Mouse (Mus musculus): ENCODE results near the gene Pcolce. TPM values are rescaled to one million over a fixed set of nuclear protein-coding genes. Genes with fewer than 3 reads are reported as not detected.

Gene Pcolce
- polyA plus RNA-seq (2014; fragmentation: Nextera tagmentation; extraction: Ambion mirVana) = 120 and 134 TPM in 2 replicates

GRCm38 (mm10) chr5:137613550-137613949 lies at the start of gene Pcolce:
TSS of gene Pcolce (minus strand) at chr5:137613784.
- H3K9ac ChIP-seq (ENCODE audit: low read depth, low read length) = peak within 1 kb of the TSS; percentile 8; the same call in 1 of the 2 replicates
- WGBS (ENCODE audit: insufficient replicate concordance) = 30% methylated on average over 11 of the region's 11 CpGs
- H3K27me3 ChIP-seq (ENCODE audit: control insufficient read depth, insufficient read depth, low read length) = 0 out of 2 replicates have a peak, but pooled peaks cover 2% of the 10 kb centered on the region
- no peak within 1 kb of the TSS for H3K27ac ChIP-seq (ENCODE audit: low read depth, low read length)
- no peak within 1 kb of the TSS for H3K4me3 ChIP-seq (ENCODE audit: low read depth, low read length)
- H3K36me3 ChIP-seq (ENCODE audit: control insufficient read depth, insufficient read depth, low read length) = no peaks in the 10 kb centered on the region
- peaks cover 34% of the 10 kb centered on the region for H3K4me1 ChIP-seq (ENCODE audit: control insufficient read depth, insufficient read depth, low read length)
- H3K9me3 ChIP-seq (replicated peaks; ENCODE audit: control insufficient read depth, low read length) = no peaks in the 10 kb centered on the region
- no peak within 1 kb of the TSS for H3K4me2 ChIP-seq
- ATAC-seq (replicated peaks; ENCODE audit: insufficient number of reproducible peaks, low FRiP score, low TSS enrichment) = no peak

- no peaks in the 10 kb centered on the region for H3K27me3 ChIP-seq (ENCODE audit: control insufficient read depth, insufficient read depth, low read length)
- H3K9me3 ChIP-seq (replicated peaks; ENCODE audit: control insufficient read depth, low read length) = no peaks in the 10 kb centered on the region
- 0 out of 2 replicates have a peak overlapping the region, but pooled peaks have one; percentile 29 for H3K27ac ChIP-seq (ENCODE audit: low read depth, low read length)
- ATAC-seq (replicated peaks; ENCODE audit: insufficient number of reproducible peaks, low FRiP score, low TSS enrichment) = no peak
- 62% methylated on average over 9 of the region's 9 CpGs for WGBS (ENCODE audit: insufficient replicate concordance)
- no peak overlapping the region for H3K4me2 ChIP-seq
- H3K4me1 ChIP-seq (ENCODE audit: control insufficient read depth, insufficient read depth, low read length) = no peaks in the 10 kb centered on the region
- H3K4me3 ChIP-seq (ENCODE audit: low read depth, low read length) = no peak overlapping the region
- no peak overlapping the region for H3K9ac ChIP-seq (ENCODE audit: low read depth, low read length)
- H3K36me3 ChIP-seq (ENCODE audit: control insufficient read depth, insufficient read depth, low read length) = peaks cover 21% of the 10 kb centered on the region
Observed at GRCm38 (mm10) chr5:137663057-137663456, 49.5 kb upstream of the Pcolce start.

- Histone ChIP-seq H3K4me2 (no peak overlapping the region), H3K36me3 (ENCODE audit: control insufficient read depth, insufficient read depth, low read length) (peaks cover 24% of the 10 kb centered on the region), H3K27me3 (ENCODE audit: control insufficient read depth, insufficient read depth, low read length) (no peaks in the 10 kb centered on the region), H3K27ac (ENCODE audit: low read depth, low read length) (no peak overlapping the region), H3K4me1 (ENCODE audit: control insufficient read depth, insufficient read depth, low read length) (no peaks in the 10 kb centered on the region), H3K9ac (ENCODE audit: low read depth, low read length) (no peak overlapping the region), H3K9me3 (replicated peaks; ENCODE audit: control insufficient read depth, low read length) (no peaks in the 10 kb centered on the region), H3K4me3 (ENCODE audit: low read depth, low read length) (no peak overlapping the region)
- no peak for ATAC-seq (replicated peaks; ENCODE audit: insufficient number of reproducible peaks, low FRiP score, low TSS enrichment)
- 81% methylated on average over 6 of the region's 6 CpGs for WGBS (ENCODE audit: insufficient replicate concordance)
Observed at GRCm38 (mm10) chr5:137660064-137660688, 46.6 kb upstream of the Pcolce start.

GRCm38 (mm10) chr5:137656977-137657376 lies 43.4 kb upstream of the Pcolce start:
- H3K9ac ChIP-seq (ENCODE audit: low read depth, low read length) = no peak overlapping the region
- no peak overlapping the region for H3K4me3 ChIP-seq (ENCODE audit: low read depth, low read length)
- H3K9me3 ChIP-seq (replicated peaks; ENCODE audit: control insufficient read depth, low read length) = no peaks in the 10 kb centered on the region
- no peak overlapping the region for H3K27ac ChIP-seq (ENCODE audit: low read depth, low read length)
- ATAC-seq (replicated peaks; ENCODE audit: insufficient number of reproducible peaks, low FRiP score, low TSS enrichment) = no peak
- 33% methylated on average over 6 of the region's 6 CpGs for WGBS (ENCODE audit: insufficient replicate concordance)
- peaks cover 18% of the 10 kb centered on the region for H3K36me3 ChIP-seq (ENCODE audit: control insufficient read depth, insufficient read depth, low read length)
- no peak overlapping the region for H3K4me2 ChIP-seq
- H3K4me1 ChIP-seq (ENCODE audit: control insufficient read depth, insufficient read depth, low read length) = no peaks in the 10 kb centered on the region
- H3K27me3 ChIP-seq (ENCODE audit: control insufficient read depth, insufficient read depth, low read length) = no peaks in the 10 kb centered on the region

GRCm38 (mm10) chr5:137654746-137655145 lies 41.2 kb upstream of the Pcolce start:
- H3K27ac ChIP-seq (ENCODE audit: low read depth, low read length) = no peak overlapping the region
- 70% methylated on average over 6 of the region's 7 CpGs for WGBS (ENCODE audit: insufficient replicate concordance)
- H3K9me3 ChIP-seq (replicated peaks; ENCODE audit: control insufficient read depth, low read length) = no peaks in the 10 kb centered on the region
- no peak overlapping the region for H3K4me3 ChIP-seq (ENCODE audit: low read depth, low read length)
- no peaks in the 10 kb centered on the region for H3K27me3 ChIP-seq (ENCODE audit: control insufficient read depth, insufficient read depth, low read length)
- peaks cover 15% of the 10 kb centered on the region for H3K36me3 ChIP-seq (ENCODE audit: control insufficient read depth, insufficient read depth, low read length)
- no peak for ATAC-seq (replicated peaks; ENCODE audit: insufficient number of reproducible peaks, low FRiP score, low TSS enrichment)
- peaks cover 8% of the 10 kb centered on the region for H3K4me1 ChIP-seq (ENCODE audit: control insufficient read depth, insufficient read depth, low read length)
- no peak overlapping the region for H3K9ac ChIP-seq (ENCODE audit: low read depth, low read length)
- H3K4me2 ChIP-seq = no peak overlapping the region

GRCm38 (mm10) chr5:137653366-137653765 lies 39.8 kb upstream of the Pcolce start:
- H3K9ac ChIP-seq (ENCODE audit: low read depth, low read length) = no peak overlapping the region
- 91% methylated on average over 10 of the region's 10 CpGs for WGBS (ENCODE audit: insufficient replicate concordance)
- ATAC-seq (replicated peaks; ENCODE audit: insufficient number of reproducible peaks, low FRiP score, low TSS enrichment) = no peak

GRCm38 (mm10) chr5:137652474-137652873 lies 38.9 kb upstream of the Pcolce start:
- Histone ChIP-seq H3K27ac (ENCODE audit: low read depth, low read length) (no peak overlapping the region), H3K4me1 (ENCODE audit: control insufficient read depth, insufficient read depth, low read length) (peaks cover 23% of the 10 kb centered on the region), H3K4me3 (ENCODE audit: low read depth, low read length) (no peak overlapping the region), H3K9me3 (replicated peaks; ENCODE audit: control insufficient read depth, low read length) (no peaks in the 10 kb centered on the region), H3K36me3 (ENCODE audit: control insufficient read depth, insufficient read depth, low read length) (peaks cover 11% of the 10 kb centered on the region), H3K9ac (ENCODE audit: low read depth, low read length) (no peak overlapping the region), H3K4me2 (no peak overlapping the region), H3K27me3 (ENCODE audit: control insufficient read depth, insufficient read depth, low read length) (no peaks in the 10 kb centered on the region)
- no peak for ATAC-seq (replicated peaks; ENCODE audit: insufficient number of reproducible peaks, low FRiP score, low TSS enrichment)
- 32% methylated on average over 3 of the region's 3 CpGs for WGBS (ENCODE audit: insufficient replicate concordance)

More at GRCm38 (mm10) chr5:137653366-137653765, 39.8 kb upstream of the Pcolce start:
- Histone ChIP-seq H3K4me1 (ENCODE audit: control insufficient read depth, insufficient read depth, low read length) (peaks cover 17% of the 10 kb centered on the region), H3K36me3 (ENCODE audit: control insufficient read depth, insufficient read depth, low read length) (peaks cover 14% of the 10 kb centered on the region), H3K4me2 (no peak overlapping the region), H3K9me3 (replicated peaks; ENCODE audit: control insufficient read depth, low read length) (no peaks in the 10 kb centered on the region), H3K27ac (ENCODE audit: low read depth, low read length) (no peak overlapping the region), H3K27me3 (ENCODE audit: control insufficient read depth, insufficient read depth, low read length) (no peaks in the 10 kb centered on the region), H3K4me3 (ENCODE audit: low read depth, low read length) (no peak overlapping the region)

GRCm38 (mm10) chr5:137649669-137650571 lies 36.3 kb upstream of the Pcolce start:
- peak overlapping the region; percentile 49 for H3K9ac ChIP-seq (ENCODE audit: low read depth, low read length)
- H3K27me3 ChIP-seq (ENCODE audit: control insufficient read depth, insufficient read depth, low read length) = peaks cover 15% of the 10 kb centered on the region
- peak overlapping the region; percentile 48 for H3K4me2 ChIP-seq
- H3K9me3 ChIP-seq (replicated peaks; ENCODE audit: control insufficient read depth, low read length) = no peaks in the 10 kb centered on the region
- no peak overlapping the region for H3K4me3 ChIP-seq (ENCODE audit: low read depth, low read length)
- peaks cover 4% of the 10 kb centered on the region; the same call in 1 of the 2 replicates for H3K36me3 ChIP-seq (ENCODE audit: control insufficient read depth, insufficient read depth, low read length)
- peak overlapping the region; percentile 29; the same call in 1 of the 2 replicates for H3K27ac ChIP-seq (ENCODE audit: low read depth, low read length)
- peaks cover 30% of the 10 kb centered on the region for H3K4me1 ChIP-seq (ENCODE audit: control insufficient read depth, insufficient read depth, low read length)
- no peak for ATAC-seq (replicated peaks; ENCODE audit: insufficient number of reproducible peaks, low FRiP score, low TSS enrichment)
- WGBS (ENCODE audit: insufficient replicate concordance) = 11% methylated on average over 18 of the region's 18 CpGs
